Mouse (Mus musculus) erythroblast, embryonic 14.5 days (primary cell): ENCODE measurements at regions not wholly inside any gene's neighbourhood (a gene's known extent, or its start where the extent isn't known, plus 50 kb on each side); places are given as distances from the start of the nearest gene placed in this dataset.

ENCODE experiments used
- GATA1 ChIP-seq: IDR thresholded peaks from 2 replicates; pipeline ENCODE4 v1.6.1; 2012; ENCODE audit warnings: low read length, inconsistent platforms, mixed read lengths
- TAL1 ChIP-seq: IDR thresholded peaks from 3 replicates; pipeline ENCODE4 v1.6.1; 2012; ENCODE audit warnings: low read length, inconsistent platforms, mixed read lengths

- no peak for TF ChIP-seq TAL1
- TF ChIP-seq GATA1, result no peak
Observed at GRCm38 (mm10) chr17:75795772-75796171, 244.0 kb upstream of the Fam98a start.
